Mouse (Mus musculus) limb, embryonic 12.5 days (tissue): Measurements from ENCODE around the gene Btbd35f28. TPM values are rescaled to one million over a fixed set of nuclear protein-coding genes. Genes with fewer than 3 reads are reported as not detected.
"Not testable (repeated sequence)": the region's sequence is repeated elsewhere in the genome, so short reads cannot be mapped to it uniquely, and the experiment has no call there.

Experiments
- ATAC-seq: fragments of 200-750 bp; cut with Nextera tagmentation; 2 replicates; pipeline ENCODE4 v1.8.0; 2017; ENCODE audit warnings: low read depth, moderate TSS enrichment; ENCODE audit not compliant: insufficient number of reproducible peaks, insufficient read depth, low FRiP score, low TSS enrichment
- H3K27ac ChIP-seq: fragments of 300-500 bp; sonication (generic); 2 replicates; pipeline ENCODE4 v1.5.1; 2016; ENCODE audit warnings: mild to moderate bottlenecking, moderate library complexity
- H3K27me3 ChIP-seq: fragments of 300-500 bp; sonication (generic); 2 replicates; pipeline ENCODE4 v1.6.1; 2016; ENCODE audit warnings: mild to moderate bottlenecking, moderate library complexity
- H3K36me3 ChIP-seq: fragments of 300-500 bp; sonication (generic); 2 replicates; pipeline ENCODE4 v1.6.1; 2016; ENCODE audit warnings: mild to moderate bottlenecking, moderate library complexity
- H3K4me1 ChIP-seq: fragments of 300-500 bp; sonication (generic); replicated peaks from 2 replicates; pipeline ENCODE4 v1.6.1; 2016
- H3K4me2 ChIP-seq: fragments of 300-500 bp; sonication (generic); 2 replicates; pipeline ENCODE4 v1.6.1; 2016; ENCODE audit warnings: mild to moderate bottlenecking, moderate library complexity
- H3K4me3 ChIP-seq: fragments of 300-500 bp; sonication (generic); replicated peaks from 2 replicates; pipeline ENCODE4 v1.5.1; 2016; ENCODE audit warnings: mild to moderate bottlenecking
- H3K9ac ChIP-seq: fragments of 300-500 bp; sonication (generic); replicated peaks from 2 replicates; pipeline ENCODE4 v1.6.1; 2016; ENCODE audit warnings: mild to moderate bottlenecking, moderate library complexity
- H3K9me3 ChIP-seq: fragments of 300-500 bp; sonication (generic); 2 replicates; pipeline ENCODE4 v1.6.1; 2016; ENCODE audit warnings: mild to moderate bottlenecking, moderate library complexity
- WGBS: fragments of 180-500 bp; shearing (Covaris S2); methylation state at CpG from one replicate; pipeline ENCODE4 v1.1.7; 2016; 5-methylcytosine and 5-hydroxymethylcytosine counted together
- polyA plus RNA-seq: library from polyadenylated mRNA; unstranded; fragments of >200 nt; fragmentation: Nextera tagmentation; extraction: Ambion mirVana; gene quantifications from 2 replicates; pipeline ENCODE4 v1.2.1, GENCODE M21; 2016

The Btbd35f28 gene
- polyA plus RNA-seq: not detected in 2 replicates

DNA sequence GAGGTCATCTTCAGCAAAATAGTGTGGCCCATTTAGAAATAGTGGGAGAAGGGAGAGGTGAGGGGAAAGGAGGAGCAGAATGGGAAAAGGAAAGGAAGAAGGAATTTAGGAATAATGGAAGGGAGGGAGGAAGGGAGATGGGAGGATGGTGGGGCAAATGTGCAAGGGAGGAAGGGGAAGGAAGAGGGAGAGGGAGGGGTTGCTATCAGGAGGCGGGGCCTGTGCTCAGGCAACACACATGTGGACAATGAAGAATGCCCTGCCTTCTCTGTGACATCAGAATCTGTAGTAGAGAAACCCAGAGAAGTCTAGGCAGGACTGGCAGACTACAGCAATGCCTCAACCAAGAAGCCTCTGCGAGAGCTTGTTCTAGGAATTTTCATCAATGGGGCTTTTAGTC, at the start of gene Btbd35f28:
Gene Btbd35f28, plus strand, starts transcription at position 301 of the 400 bp plus-strand sequence.
- not testable (repeated sequence) for H3K4me1 ChIP-seq, ATAC-seq, H3K4me2 ChIP-seq, H3K27ac ChIP-seq, H3K27me3 ChIP-seq, H3K9ac ChIP-seq, H3K4me3 ChIP-seq, H3K36me3 ChIP-seq, H3K9me3 ChIP-seq
- 60% methylated on average over 1 of the region's 2 CpGs for WGBS

Other genes with a start within 250 kb of the Btbd35f28 start
- gene Btbd35f16, start 239.6 kb upstream of the Btbd35f28 start, polyA plus RNA-seq: not detected in 2 replicates
- gene Btbd35f3, start 158.9 kb upstream of the Btbd35f28 start, polyA plus RNA-seq: not detected in 2 replicates
- not detected in 2 replicates for gene Btbd35f20, start 94.7 kb downstream of the Btbd35f28 start, polyA plus RNA-seq
- not detected in 2 replicates for gene Btbd35f17, start 174.1 kb downstream of the Btbd35f28 start, polyA plus RNA-seq